Mouse (Mus musculus): Measurements from ENCODE around the gene Wdr77.

GRCm38 (mm10) chr3:105927561-105928194 lies 31.5 kb upstream of the Wdr77 start:
- TF ChIP-seq CTCF (IDR thresholded peaks at IDR 0.05; ENCODE audit: extremely low read depth, insufficient read depth, insufficient read length, insufficient replicate concordance), result no peak
- TF ChIP-seq POLR2A (IDR thresholded peaks at IDR 0.05; ENCODE audit: low read depth, low read length), result no peak

All from spleen, adult 2 months (tissue).